Mouse (Mus musculus): ENCODE results near the gene Pbx1.

The Pbx1 gene

DNA sequence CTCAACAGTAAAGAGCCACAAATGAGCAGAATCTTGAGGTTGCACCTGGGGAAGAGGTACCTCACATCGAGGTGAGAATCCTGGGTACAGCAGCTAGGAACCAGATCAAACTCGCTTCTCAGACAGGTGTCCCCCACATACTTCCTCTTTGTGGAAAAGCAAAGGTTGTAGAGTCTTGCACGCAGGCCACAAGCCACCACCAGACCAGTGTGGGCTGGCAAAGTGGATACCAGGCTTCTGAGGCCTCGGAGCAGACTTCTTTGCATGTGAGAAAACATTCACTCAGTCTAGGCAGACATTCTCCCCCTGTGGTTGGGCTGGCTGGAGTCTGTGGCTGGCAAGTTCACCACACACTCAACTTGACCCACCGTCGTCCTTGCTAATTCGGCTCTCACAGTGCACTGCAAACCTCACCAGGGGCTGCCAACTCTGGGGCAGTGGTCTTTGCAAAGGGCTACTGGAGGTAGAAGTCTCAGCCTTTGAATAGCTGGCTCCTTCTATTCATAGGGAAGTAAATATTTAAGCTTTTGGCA is 206.4 kb downstream of the Pbx1 start:
- DNase-seq (ENCODE audit: low read depth): no peak

- DNase-seq (ENCODE audit: low read depth): no peak
Observed at GRCm38 (mm10) chr1:168224218-168224617, 207.9 kb downstream of the Pbx1 start.

- no peak for DNase-seq (ENCODE audit: low read depth)
Observed at GRCm38 (mm10) chr1:168222794-168223193, 209.3 kb downstream of the Pbx1 start.

DNA sequence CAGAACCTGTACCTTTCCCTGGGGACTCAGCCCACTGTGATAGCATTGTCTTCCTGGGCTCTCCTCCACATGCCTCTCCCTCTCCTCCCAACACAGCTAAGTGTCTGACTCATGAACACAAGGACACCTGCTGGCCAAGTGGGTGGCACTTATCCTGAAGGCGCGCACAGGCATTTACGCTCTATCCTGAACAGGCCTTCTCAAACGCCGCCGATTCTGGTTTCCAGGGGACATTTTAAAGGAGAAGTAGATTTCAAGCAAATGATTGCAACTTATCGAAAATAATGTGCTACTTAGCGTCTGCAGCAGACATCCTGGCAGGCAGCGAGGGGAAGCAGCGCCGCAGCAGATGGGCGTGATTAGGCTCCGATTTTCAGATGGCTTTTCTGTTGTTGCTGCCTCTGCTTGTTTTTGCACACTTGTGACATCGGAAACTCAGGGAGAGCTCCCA is 211.0 kb downstream of the Pbx1 start:
- DNase-seq (ENCODE audit: low read depth): no peak

DNA sequence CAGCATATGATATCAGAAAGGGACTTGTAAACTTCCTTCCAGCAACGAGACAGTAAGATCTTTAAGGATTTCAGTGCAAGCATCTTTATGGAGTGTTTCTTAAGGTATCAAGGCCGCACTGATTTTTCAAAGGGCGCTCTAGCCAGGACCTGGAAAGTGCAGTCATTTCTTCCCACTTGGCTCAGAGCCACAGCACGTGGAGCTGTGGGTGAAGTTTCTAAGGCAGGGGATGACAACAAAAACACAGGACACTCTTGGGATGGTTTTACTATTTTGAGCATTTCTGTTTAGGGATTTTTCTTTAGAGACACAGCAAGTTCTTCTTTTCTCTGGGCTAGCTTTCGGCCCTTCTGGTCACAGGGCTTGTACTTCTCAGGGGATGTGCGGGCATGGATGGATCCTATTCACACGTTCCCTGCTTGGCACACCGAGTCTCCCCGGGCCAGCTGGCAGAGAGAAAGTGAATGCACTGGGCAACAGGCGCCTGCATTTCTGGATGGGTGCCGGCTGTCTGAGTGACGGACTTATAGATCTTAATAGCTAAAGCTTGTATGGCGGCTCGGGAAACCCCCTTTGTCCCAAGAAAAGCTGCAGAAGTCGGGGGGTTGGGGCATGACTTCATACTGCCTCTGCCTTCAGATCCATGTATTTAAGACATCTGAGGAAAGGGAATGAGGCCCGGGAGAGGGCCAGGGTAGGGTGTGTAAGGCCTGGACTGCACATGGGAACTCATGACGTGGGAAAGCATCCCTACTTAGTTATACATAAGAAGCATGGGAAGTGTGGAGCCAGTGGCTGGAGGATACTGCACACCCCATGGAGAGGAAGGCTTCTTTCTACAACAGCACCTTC is 215.9 kb downstream of the Pbx1 start:
- DNase-seq (ENCODE audit: low read depth): no peak

GRCm38 (mm10) chr1:168215468-168215867 is 216.6 kb downstream of the Pbx1 start:
- no peak for DNase-seq (ENCODE audit: low read depth)

- peak; percentile 19 for DNase-seq (ENCODE audit: low read depth)
Observed at GRCm38 (mm10) chr1:168214040-168214443, 218.0 kb downstream of the Pbx1 start.

GRCm38 (mm10) chr1:168213595-168213994 is 218.5 kb downstream of the Pbx1 start:
- no peak for DNase-seq (ENCODE audit: low read depth)

DNA sequence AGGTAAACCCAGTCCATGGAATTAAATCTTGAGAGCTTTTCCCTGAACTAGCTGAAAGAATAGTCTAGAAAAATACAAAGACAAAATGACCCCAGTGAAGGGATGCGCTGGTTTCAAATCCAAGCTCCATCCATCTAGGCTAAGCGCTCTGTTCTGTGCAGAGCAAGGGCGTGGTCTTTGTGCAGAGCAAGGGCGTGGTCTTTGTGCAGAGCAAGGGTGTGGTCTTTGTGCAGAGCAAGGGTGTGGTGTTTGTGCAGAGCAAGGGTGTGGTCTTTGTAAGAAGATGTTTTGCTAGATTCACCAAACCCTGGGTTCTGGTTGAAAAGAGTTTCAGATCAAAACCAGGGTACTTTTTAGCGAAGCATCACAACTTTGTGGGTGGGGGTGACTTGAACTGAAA is 221.7 kb downstream of the Pbx1 start:
- no peak for DNase-seq (ENCODE audit: low read depth)

DNA sequence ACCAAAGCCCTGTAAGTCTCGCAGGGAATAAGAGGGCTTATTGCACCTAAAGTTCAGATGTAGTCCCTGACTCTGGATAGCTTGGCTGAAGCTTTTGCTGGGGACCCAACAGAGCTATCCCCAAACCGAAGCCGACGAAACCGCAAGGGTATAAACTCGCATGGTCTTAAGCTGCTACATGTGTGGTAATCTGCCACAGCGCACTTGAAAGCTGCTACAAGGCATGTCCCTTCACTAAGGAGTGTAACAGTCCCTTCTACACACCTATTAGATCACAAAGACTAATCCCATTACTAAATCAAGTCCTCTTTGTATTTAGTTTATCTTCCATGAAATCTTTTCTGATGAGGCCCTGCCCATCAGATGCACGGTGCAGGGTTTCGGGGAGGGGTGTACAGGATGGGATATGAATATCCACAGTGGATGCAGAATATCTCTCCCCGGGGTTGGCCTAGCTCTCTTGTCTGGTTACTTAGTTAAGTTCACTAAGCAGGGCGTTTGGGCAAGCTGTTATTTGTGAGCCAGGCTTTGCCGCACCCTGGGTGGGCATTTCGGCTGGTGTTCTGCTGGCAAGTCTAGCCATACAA is 231.4 kb downstream of the Pbx1 start:
- DNase-seq (ENCODE audit: low read depth): no peak

DNA sequence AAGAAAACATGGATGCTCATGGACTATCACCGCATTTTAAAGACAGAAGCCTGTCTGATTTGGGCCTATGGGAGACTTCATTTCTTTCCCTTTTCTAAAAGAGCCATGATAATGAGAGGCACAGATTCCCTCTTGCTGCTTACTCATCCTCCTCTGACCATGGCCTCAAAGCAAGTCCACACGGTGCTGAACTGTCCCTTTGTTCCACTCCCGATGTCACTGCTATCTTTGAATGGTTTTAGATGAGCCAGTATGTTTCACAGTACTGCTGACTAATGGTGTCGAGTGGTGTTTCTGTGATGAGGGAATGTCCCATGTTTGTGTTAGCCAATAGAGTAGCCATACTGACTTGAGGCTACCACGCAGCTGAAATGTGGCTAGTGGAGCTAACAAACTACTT is 233.8 kb downstream of the Pbx1 start:
- DNase-seq (ENCODE audit: low read depth): no peak

DNA sequence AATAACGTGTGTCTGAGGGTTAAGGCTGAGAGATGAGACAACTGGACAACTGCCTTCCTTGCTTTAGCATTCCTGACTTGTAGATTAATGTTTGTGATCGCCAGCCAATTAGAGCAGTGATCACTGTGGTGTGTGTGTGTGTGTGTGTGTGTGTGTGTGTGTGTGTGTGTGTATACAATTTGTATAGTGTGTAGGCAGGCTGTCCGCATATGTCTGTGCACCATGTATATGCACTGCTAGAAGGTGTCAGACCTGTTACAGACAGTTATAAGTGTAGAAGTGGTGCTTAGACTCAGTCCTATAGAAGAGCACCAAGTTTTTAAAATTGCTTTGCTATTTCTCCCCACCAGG is 234.2 kb downstream of the Pbx1 start:
- no peak for DNase-seq (ENCODE audit: low read depth)

DNA sequence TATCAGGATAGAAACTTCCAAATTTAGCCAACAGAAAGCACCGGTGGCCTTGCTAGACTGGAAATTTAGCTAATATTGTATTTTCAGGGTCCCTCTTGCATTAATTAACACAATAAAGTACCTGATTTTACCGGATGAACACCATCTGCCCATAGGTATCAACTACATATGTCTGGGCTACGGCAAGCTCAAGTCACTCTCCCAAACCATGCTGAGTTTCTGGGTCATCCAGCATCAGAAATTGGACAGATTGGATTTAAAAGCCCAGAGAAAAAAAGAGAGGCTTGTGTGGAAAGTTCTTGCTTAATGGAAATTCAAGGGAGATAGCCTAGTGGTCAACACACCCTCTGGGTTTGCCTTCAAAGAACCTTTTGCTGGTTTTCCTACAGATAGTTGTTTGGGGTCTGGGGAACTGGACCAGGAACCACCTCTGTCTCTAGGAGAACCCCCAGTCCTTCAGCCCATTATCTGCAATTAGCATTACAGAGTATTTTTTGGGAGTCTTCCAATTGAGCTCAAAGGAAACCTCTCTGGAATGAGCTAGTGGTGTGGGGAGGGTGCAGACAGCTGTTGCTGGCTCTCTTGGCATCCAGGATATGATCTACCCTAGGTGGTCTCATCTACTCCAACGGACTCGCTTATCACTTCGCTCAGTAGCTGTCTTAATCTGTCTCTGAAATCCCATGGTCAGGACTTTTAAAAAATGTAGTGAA is 234.7 kb downstream of the Pbx1 start:
- no peak for DNase-seq (ENCODE audit: low read depth)

GRCm38 (mm10) chr1:168193364-168193763 is 238.7 kb downstream of the Pbx1 start:
- DNase-seq (ENCODE audit: low read depth): no peak

DNA sequence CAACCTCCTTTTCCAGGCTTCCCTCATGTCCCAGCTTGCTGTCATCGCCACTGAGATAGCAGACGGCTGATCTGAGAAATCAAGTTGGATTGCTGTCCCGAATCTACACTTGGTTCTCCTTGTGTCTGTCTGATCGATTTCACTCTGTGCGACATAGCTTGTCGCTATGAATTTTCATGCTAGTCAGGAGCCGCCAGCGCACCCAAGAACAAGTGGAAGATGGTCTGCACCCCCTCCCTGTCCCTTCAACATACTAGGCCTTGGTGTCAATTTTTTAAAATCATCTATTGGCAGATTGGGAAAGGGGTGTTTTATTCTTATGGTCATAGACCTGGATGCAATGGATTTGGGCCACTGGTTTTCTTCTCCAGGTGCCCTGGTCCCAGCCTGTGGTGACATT is 249.3 kb downstream of the Pbx1 start:
- DNase-seq (ENCODE audit: low read depth): no peak

DNA sequence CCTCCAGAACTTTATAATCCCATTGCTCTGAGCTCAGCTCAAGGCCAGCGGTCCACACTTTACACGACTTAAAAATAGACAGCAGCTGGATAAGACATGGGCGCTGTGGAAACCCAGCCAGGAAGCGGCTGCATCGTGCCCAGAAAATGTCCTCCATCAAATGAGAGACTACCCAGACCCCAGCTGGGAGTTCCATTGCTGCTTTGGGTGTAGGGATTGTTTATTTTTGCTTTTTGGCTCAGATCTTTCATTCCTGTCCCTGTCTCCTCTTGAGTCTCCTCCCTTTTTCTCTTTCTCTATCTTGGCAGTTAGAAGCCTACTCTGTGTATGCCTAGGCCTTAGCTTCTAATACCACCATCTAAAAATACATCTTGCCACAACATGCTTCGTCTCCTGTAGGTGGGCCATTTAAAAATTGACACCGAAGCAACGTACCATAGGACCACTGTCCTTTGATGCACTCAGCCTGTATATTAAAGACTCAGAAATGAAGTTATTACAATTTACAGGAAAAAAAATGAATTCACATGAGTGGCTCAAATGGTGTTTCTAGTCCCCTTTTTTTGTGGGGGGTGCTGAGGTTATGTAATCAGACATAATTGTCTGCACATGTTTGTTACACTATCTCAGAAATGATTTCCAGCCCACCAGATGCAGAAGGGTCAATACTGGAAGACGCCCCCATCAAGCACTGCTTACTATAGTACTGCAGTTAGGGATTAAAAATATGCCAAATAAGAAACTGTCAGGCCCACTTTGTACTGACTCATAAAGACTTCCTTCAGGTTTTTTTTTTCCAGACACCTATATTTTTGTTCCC is 251.2 kb downstream of the Pbx1 start:
- DNase-seq (ENCODE audit: low read depth): no peak

DNA sequence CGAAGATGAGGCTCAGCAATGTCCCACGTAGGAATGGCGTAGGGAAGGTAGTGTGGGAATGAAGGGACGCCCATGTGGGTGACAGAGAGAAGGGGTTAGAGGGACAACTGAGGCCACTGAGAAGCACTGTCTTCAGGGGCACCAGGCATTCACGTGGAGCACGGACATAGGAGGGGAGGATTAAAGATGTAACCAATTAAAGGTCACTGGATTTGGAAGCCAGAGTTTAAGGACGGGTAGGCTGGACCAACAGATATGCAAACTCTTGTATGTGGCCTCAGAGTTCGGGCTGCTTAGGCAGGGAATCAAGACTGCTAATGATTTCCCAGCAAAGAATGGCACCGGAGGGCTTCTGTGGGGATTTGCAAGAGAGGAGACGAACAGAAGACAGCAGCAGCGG is 252.4 kb downstream of the Pbx1 start:
- DNase-seq (ENCODE audit: low read depth): no peak

DNA sequence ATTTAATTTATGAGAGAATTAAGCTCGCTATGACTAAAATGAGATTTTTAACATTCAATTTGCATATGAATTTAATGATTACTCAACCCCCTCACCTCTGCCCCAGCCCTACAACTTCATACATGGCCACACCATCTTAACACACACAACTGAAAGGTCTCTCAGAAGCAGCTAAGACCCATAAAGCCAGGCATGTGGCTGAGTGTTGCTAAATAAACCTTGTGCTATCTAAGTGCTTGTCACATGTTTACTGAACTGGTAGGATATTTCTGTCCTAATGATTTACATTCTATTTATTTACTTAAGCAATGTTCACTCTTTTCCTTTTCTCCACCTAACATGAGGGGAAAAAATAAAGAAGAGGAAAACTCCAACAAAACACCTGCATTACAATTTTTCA is 253.5 kb downstream of the Pbx1 start:
- no peak for DNase-seq (ENCODE audit: low read depth)

DNA sequence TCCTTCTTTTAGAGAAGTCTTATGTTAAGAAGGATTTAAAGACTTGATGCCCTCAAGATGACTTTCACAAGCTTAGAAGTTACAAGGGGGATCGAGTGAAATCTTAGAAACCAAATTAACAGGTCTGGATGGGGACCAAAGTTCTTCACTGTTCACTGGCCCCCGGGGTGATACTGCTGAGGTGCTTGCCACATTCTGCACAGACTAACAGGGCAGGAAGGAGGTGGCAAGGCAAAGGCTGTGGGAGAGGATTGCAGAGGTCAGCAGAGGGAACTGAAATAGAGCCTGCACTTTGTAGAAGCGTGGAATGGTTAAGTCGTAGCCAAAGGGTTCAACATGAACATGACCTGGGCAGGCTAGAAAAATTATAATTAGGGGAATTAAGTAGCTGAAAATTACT is 256.5 kb downstream of the Pbx1 start:
- DNase-seq (ENCODE audit: low read depth): no peak

DNA sequence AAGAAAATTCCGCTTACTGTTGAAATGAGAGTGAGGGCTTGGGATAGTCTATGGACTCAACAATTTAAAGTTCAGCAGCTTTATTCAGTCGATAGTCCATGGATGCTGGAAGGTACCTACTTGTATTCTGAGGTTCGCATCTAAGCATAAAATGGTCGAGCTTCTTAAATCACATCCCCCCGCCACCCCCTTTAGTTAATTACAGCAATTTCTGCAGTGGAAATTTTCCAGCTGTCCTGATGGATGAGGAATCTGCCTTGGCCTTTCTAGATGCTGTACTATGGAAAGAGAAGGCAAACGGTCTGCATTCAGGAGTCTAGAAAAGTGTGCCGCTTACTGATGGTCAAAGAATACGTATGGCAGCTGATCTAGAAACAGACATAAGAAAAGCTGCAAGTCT is 262.3 kb downstream of the Pbx1 start:
- no peak for DNase-seq (ENCODE audit: low read depth)

DNA sequence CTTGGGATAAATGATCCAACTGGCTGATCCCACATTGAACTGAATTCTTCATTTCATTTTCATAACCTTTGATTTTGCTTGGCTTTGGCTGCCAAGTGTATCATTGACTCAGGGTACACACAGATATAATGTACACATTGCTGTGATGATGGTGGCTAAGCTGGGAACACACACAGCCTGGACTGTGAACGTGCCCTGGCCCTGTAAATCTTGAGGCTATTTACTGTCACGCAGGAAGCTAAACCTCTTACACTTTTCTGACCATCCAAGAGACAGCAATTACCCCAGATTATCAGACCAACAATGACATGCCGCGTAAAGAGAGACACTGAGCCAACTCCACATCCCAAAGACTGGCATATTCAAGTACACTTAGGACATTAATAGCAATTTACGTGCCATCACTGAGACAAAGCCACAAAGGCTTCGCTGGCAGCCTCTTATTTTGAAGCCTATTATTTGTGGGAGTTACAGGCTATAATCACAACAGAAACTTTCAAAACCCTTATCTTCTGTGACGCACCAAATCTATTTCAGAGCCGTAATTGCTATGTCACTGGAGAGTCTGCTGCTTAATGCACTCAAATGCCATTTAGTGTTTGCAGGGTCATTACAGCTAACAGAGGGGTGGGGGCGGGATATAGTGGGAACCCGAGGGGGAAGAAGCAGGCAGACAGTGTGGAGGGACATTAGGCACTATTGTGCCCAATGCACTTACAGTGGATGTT is 262.9 kb downstream of the Pbx1 start:
- DNase-seq (ENCODE audit: low read depth): no peak
